Mouse (Mus musculus) bone marrow, adult 2 months (tissue): ENCODE results near the gene Tmbim1. TPM values are rescaled to one million over a fixed set of nuclear protein-coding genes. Genes with fewer than 3 reads are reported as not detected.

Experiments used
- H3K27ac ChIP-seq: fragments of 200-500 bp; 2 replicates; pipeline ENCODE4 v1.5.1; 2012; ENCODE audit warnings: low read depth, mild to moderate bottlenecking, control low read depth, inconsistent platforms, low read length; ENCODE audit not compliant: control insufficient read depth, poor library complexity, insufficient read depth
- H3K4me1 ChIP-seq: fragments of 200-500 bp; 2 replicates; pipeline ENCODE4 v1.6.1; 2011; ENCODE audit warnings: low read length; ENCODE audit not compliant: control insufficient read depth, insufficient read depth
- H3K4me3 ChIP-seq: fragments of 200-500 bp; replicated peaks from 2 replicates; pipeline ENCODE3; 2011; ENCODE audit warnings: mild to moderate bottlenecking, low read depth, low read length, control low read depth; ENCODE audit not compliant: control insufficient read depth
- CTCF ChIP-seq: fragments of 200-500 bp; IDR thresholded peaks from 2 replicates; pipeline ENCODE4 v1.5.1; 2011; ENCODE audit warnings: low read length, control low read depth; ENCODE audit not compliant: control insufficient read depth, insufficient read depth
- POLR2A ChIP-seq: fragments of 200-500 bp; IDR thresholded peaks from 2 replicates; pipeline ENCODE4 v1.6.1; 2011; ENCODE audit warnings: low read depth, mild to moderate bottlenecking, control low read depth, low read length, borderline replicate concordance; ENCODE audit not compliant: control insufficient read depth
- WGBS: fragments of 180-500 bp; shearing (Covaris S2); methylation state at CpG from one replicate; pipeline ENCODE4 v1.1.7; 2018; 5-methylcytosine and 5-hydroxymethylcytosine counted together
- polyA plus RNA-seq: library from polyadenylated mRNA; stranded (reverse); fragments of >200 nt; gene quantifications from 2 replicates; pipeline ENCODE4 v1.2.4, GENCODE M21; 2011; ENCODE audit warnings: low replicate concordance; ENCODE audit not compliant: missing spikeins, insufficient read depth, insufficient read length

Tmbim1 gene
- polyA plus RNA-seq, 1 experiment: 15.6 TPM

DNA sequence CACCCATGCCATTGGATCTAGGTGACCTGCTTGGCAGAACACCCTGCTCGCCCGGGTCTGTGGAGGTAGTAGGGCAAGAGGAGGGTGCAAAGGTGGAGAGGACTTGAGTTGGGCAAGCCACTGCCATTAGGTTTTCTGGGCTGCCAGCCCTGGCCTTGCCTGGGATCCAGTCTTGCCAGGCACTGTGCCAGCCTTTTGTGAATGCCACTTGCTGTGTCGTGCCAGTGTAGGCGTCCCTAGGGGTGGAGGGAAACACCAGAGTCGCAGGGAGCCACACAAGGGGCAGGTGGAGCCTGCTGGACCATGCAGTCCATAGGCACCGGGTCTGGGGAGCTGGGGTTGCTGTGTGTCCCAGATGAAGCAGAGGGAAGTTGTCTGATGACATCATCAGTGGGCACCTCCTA is 34.9 kb upstream of the Tmbim1 start:
- Histone ChIP-seq H3K27ac (no peak overlapping the region), H3K4me3 (no peak overlapping the region), H3K4me1 (no peaks in the 10 kb centered on the region)
- TF ChIP-seq POLR2A (no peak), CTCF (no peak)
- WGBS: 83% methylated on average over 6 of the region's 6 CpGs

DNA sequence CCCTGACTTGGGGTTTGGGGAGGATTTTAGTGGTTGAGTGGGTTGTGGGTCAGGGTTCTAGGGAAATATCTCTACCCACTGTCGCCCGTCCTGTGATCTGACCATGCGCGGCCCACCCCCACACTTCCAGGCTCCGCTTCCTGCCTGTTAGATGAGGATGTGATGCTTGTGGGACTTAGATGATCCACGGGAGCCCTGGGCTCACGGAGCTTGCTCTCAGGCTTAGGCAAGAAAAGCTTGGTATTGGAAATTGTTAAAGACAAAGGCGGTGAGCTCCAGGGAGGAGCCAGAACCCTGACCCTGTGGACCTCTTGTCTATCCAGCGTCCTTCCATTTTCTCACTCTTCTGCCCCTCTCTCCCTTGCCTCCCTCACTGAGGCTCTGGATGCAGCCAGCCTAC is 34.5 kb upstream of the Tmbim1 start:
- TF ChIP-seq POLR2A: no peak
- 91% methylated on average over 9 of the region's 9 CpGs for WGBS
- no peak overlapping the region for H3K27ac ChIP-seq
- no peak overlapping the region for H3K4me3 ChIP-seq
- H3K4me1 ChIP-seq: no peaks in the 10 kb centered on the region

GRCm38 (mm10) chr1:74338626-74339025 is 33.2 kb upstream of the Tmbim1 start:
- WGBS: 72% methylated on average over 4 of the region's 4 CpGs

DNA sequence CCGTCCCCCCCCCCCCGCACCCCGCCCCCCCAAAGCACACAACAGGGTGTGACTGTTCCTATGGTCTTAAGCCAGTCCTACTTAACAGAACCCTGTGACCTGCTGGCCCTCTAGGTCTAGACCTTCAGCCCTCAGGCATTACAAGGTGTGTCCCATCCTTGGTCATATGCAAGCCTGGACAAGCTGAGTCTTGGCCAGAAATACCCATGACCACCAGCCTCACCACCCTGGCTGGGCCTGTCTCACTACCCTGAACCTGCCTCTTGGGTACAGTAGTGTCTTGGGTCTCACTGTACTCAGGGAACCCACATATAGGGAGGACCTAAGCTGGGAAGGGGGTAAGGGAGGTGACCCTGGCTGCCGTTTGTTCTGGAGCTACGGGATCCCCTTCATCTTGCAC is 32.6 kb upstream of the Tmbim1 start:
- Histone ChIP-seq H3K4me3 (no peak overlapping the region), H3K4me1 (peaks cover 1% of the 10 kb centered on the region), H3K27ac (no peak overlapping the region)
- 84% methylated on average over 5 of the region's 5 CpGs for WGBS
- TF ChIP-seq POLR2A (no peak), CTCF (no peak)

More at GRCm38 (mm10) chr1:74338626-74339025, 33.2 kb upstream of the Tmbim1 start:
- Histone ChIP-seq H3K4me1 (no peaks in the 10 kb centered on the region), H3K27ac (no peak overlapping the region), H3K4me3 (no peak overlapping the region)
- TF ChIP-seq POLR2A: no peak
- no peak for TF ChIP-seq CTCF

DNA sequence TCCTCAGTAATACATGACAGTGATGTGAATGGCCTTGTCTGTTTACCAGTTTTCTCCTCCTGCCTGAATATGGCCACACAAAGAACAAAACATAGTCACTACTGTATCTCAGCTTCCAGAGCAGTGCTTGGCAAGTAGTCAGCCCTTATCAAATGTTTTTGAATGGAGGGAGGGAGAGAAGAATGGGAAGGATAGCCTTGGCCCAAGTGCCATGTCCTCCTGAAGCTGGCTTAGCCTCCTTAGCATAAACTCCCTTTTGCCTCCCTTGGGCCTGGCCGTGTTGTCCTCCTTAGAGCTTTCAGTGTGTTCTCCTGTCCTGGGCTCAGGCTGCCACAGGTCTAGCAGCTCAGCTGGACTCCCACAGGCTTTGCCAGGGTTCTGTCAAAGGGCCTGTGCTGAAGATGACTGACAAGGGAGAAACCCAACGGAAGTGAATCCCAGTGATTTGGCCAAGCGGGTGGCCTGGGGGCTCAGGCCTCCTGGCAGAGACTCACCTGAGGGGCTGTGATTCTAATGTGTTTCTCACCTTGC is 31.9 kb upstream of the Tmbim1 start:
- Histone ChIP-seq H3K27ac (no peak overlapping the region), H3K4me3 (no peak overlapping the region), H3K4me1 (peaks cover 3% of the 10 kb centered on the region)
- WGBS: 89% methylated on average over 3 of the region's 3 CpGs
- TF ChIP-seq CTCF (no peak), POLR2A (no peak)

GRCm38 (mm10) chr1:74335436-74336170 is 30.2 kb upstream of the Tmbim1 start:
- Histone ChIP-seq H3K4me3 (no peak overlapping the region), H3K27ac (no peak overlapping the region), H3K4me1 (peaks cover 7% of the 10 kb centered on the region)
- no peak for TF ChIP-seq POLR2A
- no peak for TF ChIP-seq CTCF
- 76% methylated on average over 6 of the region's 6 CpGs for WGBS

DNA sequence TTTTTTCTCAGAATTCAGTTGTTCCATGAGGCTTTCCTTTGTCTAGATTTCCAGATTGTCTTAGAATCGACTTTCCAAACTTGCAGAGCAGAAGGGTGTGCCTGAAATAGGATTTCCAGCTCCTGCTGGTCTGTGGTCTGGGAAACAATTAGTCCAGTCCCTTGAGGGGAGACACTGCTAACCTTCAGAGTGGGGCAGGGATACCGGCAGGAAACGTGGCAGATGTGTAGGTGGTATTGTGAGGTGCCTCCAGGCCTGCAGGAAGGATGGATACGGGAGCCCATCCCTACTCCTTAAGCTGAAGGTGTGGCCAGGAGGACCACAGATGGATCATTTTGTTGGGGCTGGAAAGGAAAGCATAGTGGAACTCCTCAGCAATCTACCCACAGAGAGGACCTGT is 29.6 kb upstream of the Tmbim1 start:
- Histone ChIP-seq H3K27ac (no peak overlapping the region), H3K4me1 (peaks cover 7% of the 10 kb centered on the region), H3K4me3 (no peak overlapping the region)
- TF ChIP-seq POLR2A (no peak), CTCF (no peak)
- 82% methylated on average over 4 of the region's 4 CpGs for WGBS

DNA sequence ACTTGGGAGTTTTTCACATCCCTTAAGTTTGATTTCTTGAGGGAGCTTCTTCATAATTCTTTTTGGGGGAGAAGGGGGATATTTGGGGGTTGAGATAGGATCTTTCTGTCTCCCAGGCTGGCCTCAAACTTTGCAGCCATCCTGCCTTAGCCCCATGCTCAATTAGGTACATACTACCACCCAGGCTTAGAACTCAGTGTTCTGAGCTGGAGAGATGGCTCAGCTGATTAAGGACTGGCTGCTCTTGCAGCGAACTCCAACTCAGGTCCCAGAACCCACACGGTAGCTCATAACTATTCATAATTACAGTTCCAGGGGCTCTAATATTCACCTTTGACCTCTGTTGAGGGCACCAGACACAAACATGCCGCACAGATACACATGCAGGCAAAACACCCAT is 29.2 kb upstream of the Tmbim1 start:
- WGBS: 88% methylated on average over 3 of the region's 3 CpGs
- H3K4me1 ChIP-seq: peaks cover 7% of the 10 kb centered on the region
- TF ChIP-seq POLR2A (no peak), CTCF (no peak)

More for the DNA sequence above, 29.2 kb upstream of the Tmbim1 start:
- H3K4me3 ChIP-seq: no peak overlapping the region
- H3K27ac ChIP-seq: no peak overlapping the region
